Mouse (Mus musculus) adrenal gland, postnatal 36 days (tissue): ENCODE measurements around the gene Camsap3. TPM values are rescaled to one million over a fixed set of nuclear protein-coding genes. Genes with fewer than 3 reads are reported as not detected.
A peak's percentile ranks its signal among the peaks of the same experiment; 100 is the strongest.

Experiments used
- DNase-seq, 2 experiments: peaks; one replicate each; pipeline ENCODE4 v3.0.0; 2021; ENCODE audit warnings: mixed read lengths in 1 of 2
- total RNA-seq, 2 experiments: library from RNA; stranded (reverse); gene quantifications; 2 replicates each; pipeline ENCODE4 v1.2.3; 2021

The Camsap3 gene
- total RNA-seq, 2 experiments from 2014 or later, result 5.5 to 5.6 TPM

DNA sequence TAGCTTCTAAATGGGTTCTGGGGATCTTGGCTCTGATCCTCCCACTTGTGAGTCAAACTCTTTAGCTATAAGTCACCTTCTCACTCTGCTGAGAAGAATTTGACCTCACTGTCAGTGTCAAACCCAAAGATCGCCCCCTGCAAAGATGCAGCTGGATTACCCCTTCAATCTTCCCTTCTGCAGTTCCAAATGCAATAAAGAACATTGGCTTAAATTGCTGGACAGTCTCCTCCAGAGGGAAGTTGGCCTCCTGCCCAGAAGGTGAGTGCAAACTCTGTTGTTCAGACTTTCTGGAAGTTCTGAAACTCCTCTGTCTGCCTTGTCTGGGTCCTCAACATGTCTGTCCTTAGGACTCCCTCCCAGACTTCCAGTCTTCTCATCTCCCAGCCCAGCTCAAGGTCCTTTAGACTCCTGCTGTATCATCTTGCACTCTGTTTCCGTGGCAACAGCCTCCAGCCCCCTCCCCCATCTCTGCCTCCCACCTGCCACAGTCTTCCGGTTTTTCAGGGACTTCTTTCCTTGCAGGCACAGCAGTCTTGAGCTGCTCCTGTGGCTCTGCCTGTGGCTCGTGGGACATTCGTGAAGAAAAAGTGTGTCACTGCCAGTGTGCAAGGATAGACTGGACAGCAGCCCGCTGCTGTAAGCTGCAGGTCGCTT lies 69.8 kb downstream of the Camsap3 start:
- peak in 1 of 2 experiments; percentile 32 for DNase-seq

Other genes with a start within 250 kb of the Camsap3 start
- under 1 TPM; 0.40 to 0.79 TPM for gene A430078G23Rik, start 233.9 kb upstream of the Camsap3 start, total RNA-seq
- gene Arhgef18, start 194.3 kb upstream of the Camsap3 start, total RNA-seq, result 10 to 100 TPM; 33.9 to 38.4 TPM
- gene Pex11g, start 119.6 kb upstream of the Camsap3 start, total RNA-seq, result 10 to 100 TPM in 1 of 2 experiments, 1 to 10 TPM in 1; 5.7 to 13.6 TPM
- not detected for gene Tex45, start 116.4 kb upstream of the Camsap3 start, total RNA-seq
- gene Zfp358, start 94.2 kb upstream of the Camsap3 start, total RNA-seq, result 10 to 100 TPM; 18.3 to 22.3 TPM
- gene Mcoln1, start 86.8 kb upstream of the Camsap3 start, total RNA-seq, result 10 to 100 TPM; 36.1 to 39.8 TPM
- 10 to 100 TPM; 35.8 to 37.1 TPM for gene Pnpla6, start 71.9 kb upstream of the Camsap3 start, total RNA-seq
- gene C330021F23Rik, start 19.3 kb upstream of the Camsap3 start, total RNA-seq, result under 1 TPM in 1 of 2 experiments, not detected in 1; 0.23 TPM
- 10 to 100 TPM; 36.0 to 40.7 TPM for gene Xab2, start 34.0 kb downstream of the Camsap3 start, total RNA-seq
- 100 to 1,000 TPM; 113 to 119 TPM for gene Pet100, start 34.3 kb downstream of the Camsap3 start, total RNA-seq
- not detected for gene Pcp2, start 38.3 kb downstream of the Camsap3 start, total RNA-seq
- gene Stxbp2, start 43.7 kb downstream of the Camsap3 start, total RNA-seq, result 100 to 1,000 TPM in 1 of 2 experiments, 10 to 100 TPM in 1; 76.0 to 109 TPM
- 100 to 1,000 TPM in 1 of 2 experiments, 10 to 100 TPM in 1; 89.6 to 156 TPM for gene Retn, start 68.5 kb downstream of the Camsap3 start, total RNA-seq
- under 1 TPM in 1 of 2 experiments, not detected in 1; 0.79 TPM for gene Mcemp1, start 78.5 kb downstream of the Camsap3 start, total RNA-seq
- 10 to 100 TPM; 46.7 to 70.7 TPM for gene Fcor, start 85.1 kb downstream of the Camsap3 start, total RNA-seq
- gene Trappc5, start 89.0 kb downstream of the Camsap3 start, total RNA-seq, result 10 to 100 TPM; 20.7 to 21.0 TPM
- gene Fcer2a, start 106.9 kb downstream of the Camsap3 start, total RNA-seq, result not detected
- gene Clec4g, start 133.4 kb downstream of the Camsap3 start, total RNA-seq, result not detected
- 1 to 10 TPM in 1 of 2 experiments, not detected in 1; 1.2 TPM for gene Cd209a, start 161.7 kb downstream of the Camsap3 start, total RNA-seq